Mouse (Mus musculus) stomach, postnatal 0 days (tissue): ENCODE results near the gene Qprt. TPM values are rescaled to one million over a fixed set of nuclear protein-coding genes. Genes with fewer than 3 reads are reported as not detected.
A peak's percentile ranks its signal among the peaks of the same experiment; 100 is the strongest.

Experiments
- ATAC-seq: fragments of 200-750 bp; cut with Nextera tagmentation; 2 replicates; pipeline ENCODE4 v1.8.0; 2017; ENCODE audit not compliant: low FRiP score, low TSS enrichment
- DNase-seq: peaks from one replicate; pipeline ENCODE4 v3.0.0-alpha.2; 2016; ENCODE audit warnings: low spot score
- H3K27ac ChIP-seq: fragments of 300-500 bp; sonication (generic); replicated peaks from 2 replicates; pipeline ENCODE4 v1.5.1; 2014; ENCODE audit warnings: mild to moderate bottlenecking, control low read depth
- H3K27me3 ChIP-seq: fragments of 300-500 bp; sonication (generic); 2 replicates; pipeline ENCODE4 v1.6.1; 2014; ENCODE audit warnings: low read length; ENCODE audit not compliant: control insufficient read depth, insufficient read depth
- H3K36me3 ChIP-seq: fragments of 300-500 bp; sonication (generic); 2 replicates; pipeline ENCODE4 v1.6.1; 2014; ENCODE audit warnings: low read length, mixed read lengths; ENCODE audit not compliant: control insufficient read depth, insufficient read depth
- H3K4me1 ChIP-seq: fragments of 300-500 bp; sonication (generic); replicated peaks from 2 replicates; pipeline ENCODE4 v1.6.1; 2014; ENCODE audit warnings: antibody characterized with exemption; ENCODE audit not compliant: control insufficient read depth, insufficient read depth
- H3K4me2 ChIP-seq: fragments of 300-500 bp; sonication (generic); replicated peaks from 2 replicates; pipeline ENCODE4 v1.6.1; 2014; ENCODE audit warnings: low read depth, mild to moderate bottlenecking, control low read depth, moderate library complexity
- H3K4me3 ChIP-seq: fragments of 300-500 bp; sonication (generic); 2 replicates; pipeline ENCODE4 v1.5.1; 2014; ENCODE audit warnings: low read depth, low read length, control low read depth
- H3K9ac ChIP-seq: fragments of 300-500 bp; sonication (generic); 2 replicates; pipeline ENCODE4 v1.6.1; 2014; ENCODE audit warnings: mild to moderate bottlenecking, low read length, control low read depth, mixed read lengths
- H3K9me3 ChIP-seq: fragments of 300-500 bp; sonication (generic); 2 replicates; pipeline ENCODE4 v1.6.1; 2016; ENCODE audit warnings: low read length; ENCODE audit not compliant: control insufficient read depth
- CTCF ChIP-seq: IDR thresholded peaks from 2 replicates; pipeline ENCODE4 v1.5.1; 2016; ENCODE audit warnings: antibody characterized with exemption, low read depth, mild to moderate bottlenecking, moderate library complexity
- EP300 ChIP-seq: optimal IDR thresholded peaks from 2 replicates; pipeline ENCODE3; 2016; ENCODE audit warnings: antibody characterized with exemption
- WGBS: fragments of 180-500 bp; shearing (Covaris S2); extraction: QIAGEN DNeasy Blood & Tissue Kit; methylation state at CpG from one replicate; pipeline ENCODE4 v1.1.7; 2014; 5-methylcytosine and 5-hydroxymethylcytosine counted together
- polyA plus RNA-seq: library from polyadenylated mRNA; unstranded; fragments of >200 nt; fragmentation: Nextera tagmentation; extraction: Ambion mirVana; gene quantifications from 2 replicates; pipeline ENCODE4 v1.2.1, GENCODE M21; 2015

The Qprt gene
- polyA plus RNA-seq, 1 experiment from 2014 or later = 0.89 TPM

DNA sequence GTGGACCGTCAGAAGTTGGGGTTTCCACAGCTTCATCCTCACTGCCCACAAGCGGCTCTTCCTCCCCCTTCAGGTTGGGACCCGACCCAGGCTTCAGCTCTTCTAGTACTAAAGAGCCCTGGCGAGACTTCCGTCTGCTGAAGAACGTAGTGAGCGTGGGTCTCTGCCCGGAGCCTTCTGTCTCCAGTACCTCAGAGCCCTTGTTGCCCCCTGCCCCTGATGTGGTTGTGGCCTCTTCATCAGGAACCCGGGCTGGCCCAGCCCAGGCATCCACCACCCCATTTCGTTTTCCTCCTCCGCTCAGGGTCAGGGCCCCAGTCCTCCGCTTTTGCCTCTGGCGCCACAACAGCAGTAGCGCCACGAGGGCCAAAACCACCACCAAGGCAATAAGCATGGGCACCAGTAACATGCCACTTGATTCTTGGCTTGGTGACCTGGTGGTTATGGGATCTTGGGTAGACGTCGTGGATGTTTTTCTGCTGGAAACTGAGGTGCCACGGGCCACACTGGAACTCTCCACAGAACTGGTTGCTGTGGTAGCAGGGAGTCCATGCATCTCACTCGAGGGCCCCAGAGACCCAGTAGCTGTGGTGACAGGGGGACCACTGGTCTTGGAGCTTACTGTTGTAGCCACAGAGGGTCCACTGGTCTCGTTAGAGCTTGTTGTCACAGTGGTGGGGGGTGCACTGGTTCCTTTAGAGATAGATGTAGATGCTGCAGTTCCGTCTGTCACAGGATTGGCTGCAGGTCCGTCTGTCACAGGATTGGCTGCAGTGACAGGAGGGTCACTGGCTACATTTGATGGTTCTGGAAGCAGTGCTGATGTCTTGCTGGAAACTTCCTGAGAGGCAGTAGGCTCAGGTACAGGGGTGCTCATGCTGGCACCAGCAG is 14.4 kb upstream of the Qprt start:
- no peak overlapping the region for H3K27ac ChIP-seq
- H3K36me3 ChIP-seq = no peaks in the 10 kb centered on the region
- DNase-seq (no peak), ATAC-seq (no peak)
- WGBS = 81% methylated on average over 22 of the region's 22 CpGs
- no peaks in the 10 kb centered on the region for H3K27me3 ChIP-seq
- no peak overlapping the region for H3K4me2 ChIP-seq
- H3K4me3 ChIP-seq = no peak overlapping the region
- H3K9me3 ChIP-seq = no peaks in the 10 kb centered on the region
- no peak overlapping the region for H3K9ac ChIP-seq
- no peaks in the 10 kb centered on the region for H3K4me1 ChIP-seq
- TF ChIP-seq CTCF (no peak), EP300 (no peak)

DNA sequence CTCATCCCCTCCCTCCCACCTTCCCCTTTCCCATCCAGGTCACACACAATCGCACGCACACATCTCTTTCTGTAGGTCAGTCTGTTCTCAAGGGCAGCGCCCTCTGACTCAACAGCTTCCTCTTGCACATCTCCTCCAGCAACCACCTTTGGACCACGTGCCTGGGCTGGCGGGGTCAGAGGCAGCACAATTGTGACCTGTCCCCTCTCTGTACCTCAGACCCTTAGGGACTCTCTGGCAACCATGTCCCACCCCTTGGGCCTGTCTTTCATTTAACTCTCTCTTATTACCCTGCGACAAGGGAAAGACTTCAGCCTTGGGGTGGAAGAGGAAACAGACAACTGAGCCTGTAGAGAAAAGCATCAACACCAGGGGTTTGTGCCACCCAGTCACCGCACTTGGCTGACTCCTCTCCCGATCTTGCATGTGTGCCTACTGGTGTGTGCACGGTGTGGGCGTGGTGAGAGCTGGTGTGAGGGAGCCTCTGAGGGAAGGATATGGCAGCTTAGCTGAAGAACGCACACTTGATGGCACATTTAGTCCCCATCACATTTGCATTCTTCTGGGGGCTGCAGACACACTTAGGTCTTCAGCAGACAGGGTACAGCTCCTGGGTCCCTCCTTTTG is 12.9 kb upstream of the Qprt start:
- WGBS = 70% methylated on average over 11 of the region's 11 CpGs
- no peak overlapping the region for H3K27ac ChIP-seq

DNA sequence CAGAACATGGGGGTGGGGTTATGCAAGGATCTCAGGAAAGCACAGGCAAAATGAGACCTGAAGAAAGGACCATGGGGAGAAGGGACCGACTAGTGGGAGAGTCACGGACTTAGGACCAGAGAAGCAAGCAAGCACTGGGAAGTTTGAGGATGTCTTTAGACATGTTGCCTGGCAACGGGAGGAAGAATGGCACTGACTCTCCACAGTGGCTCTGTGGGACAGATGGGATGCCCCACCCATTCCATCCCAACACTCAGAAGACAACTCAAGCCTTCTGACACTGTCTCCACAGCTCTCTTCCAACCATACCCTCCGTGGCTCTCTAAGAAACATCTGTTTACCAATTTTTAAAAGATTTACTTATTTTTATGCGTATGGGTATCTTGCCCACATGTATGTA is 11.1 kb upstream of the Qprt start:
- no peaks in the 10 kb centered on the region for H3K36me3 ChIP-seq
- TF ChIP-seq CTCF (no peak), EP300 (no peak)
- no peaks in the 10 kb centered on the region for H3K4me1 ChIP-seq
- no peaks in the 10 kb centered on the region for H3K9me3 ChIP-seq
- H3K27me3 ChIP-seq = no peaks in the 10 kb centered on the region
- WGBS = 66% methylated on average over 5 of the region's 5 CpGs
- H3K4me2 ChIP-seq = no peak overlapping the region
- H3K4me3 ChIP-seq = no peak overlapping the region
- DNase-seq = no peak
- ATAC-seq = no peak
- H3K9ac ChIP-seq = no peak overlapping the region
- no peak overlapping the region for H3K27ac ChIP-seq

More for the DNA sequence above, 12.9 kb upstream of the Qprt start:
- no peaks in the 10 kb centered on the region for H3K9me3 ChIP-seq
- no peak for TF ChIP-seq CTCF
- TF ChIP-seq EP300 = no peak
- H3K4me3 ChIP-seq = no peak overlapping the region
- ATAC-seq = no peak
- no peak for DNase-seq
- H3K9ac ChIP-seq = no peak overlapping the region
- no peaks in the 10 kb centered on the region for H3K4me1 ChIP-seq
- no peaks in the 10 kb centered on the region for H3K36me3 ChIP-seq
- H3K4me2 ChIP-seq = no peak overlapping the region
- no peaks in the 10 kb centered on the region for H3K27me3 ChIP-seq

GRCm38 (mm10) chr7:127129638-127130037 is 7.6 kb upstream of the Qprt start:
- Histone ChIP-seq H3K4me2 (no peak overlapping the region), H3K9ac (no peak overlapping the region), H3K27ac (no peak overlapping the region), H3K4me1 (no peaks in the 10 kb centered on the region), H3K36me3 (no peaks in the 10 kb centered on the region), H3K27me3 (no peaks in the 10 kb centered on the region), H3K4me3 (no peak overlapping the region), H3K9me3 (no peaks in the 10 kb centered on the region)
- WGBS = 5% methylated on average over 4 of the region's 4 CpGs
- peak; percentile 79 for TF ChIP-seq CTCF
- TF ChIP-seq EP300 = no peak
- DNase-seq (peak; percentile 47), ATAC-seq (no peak)

DNA sequence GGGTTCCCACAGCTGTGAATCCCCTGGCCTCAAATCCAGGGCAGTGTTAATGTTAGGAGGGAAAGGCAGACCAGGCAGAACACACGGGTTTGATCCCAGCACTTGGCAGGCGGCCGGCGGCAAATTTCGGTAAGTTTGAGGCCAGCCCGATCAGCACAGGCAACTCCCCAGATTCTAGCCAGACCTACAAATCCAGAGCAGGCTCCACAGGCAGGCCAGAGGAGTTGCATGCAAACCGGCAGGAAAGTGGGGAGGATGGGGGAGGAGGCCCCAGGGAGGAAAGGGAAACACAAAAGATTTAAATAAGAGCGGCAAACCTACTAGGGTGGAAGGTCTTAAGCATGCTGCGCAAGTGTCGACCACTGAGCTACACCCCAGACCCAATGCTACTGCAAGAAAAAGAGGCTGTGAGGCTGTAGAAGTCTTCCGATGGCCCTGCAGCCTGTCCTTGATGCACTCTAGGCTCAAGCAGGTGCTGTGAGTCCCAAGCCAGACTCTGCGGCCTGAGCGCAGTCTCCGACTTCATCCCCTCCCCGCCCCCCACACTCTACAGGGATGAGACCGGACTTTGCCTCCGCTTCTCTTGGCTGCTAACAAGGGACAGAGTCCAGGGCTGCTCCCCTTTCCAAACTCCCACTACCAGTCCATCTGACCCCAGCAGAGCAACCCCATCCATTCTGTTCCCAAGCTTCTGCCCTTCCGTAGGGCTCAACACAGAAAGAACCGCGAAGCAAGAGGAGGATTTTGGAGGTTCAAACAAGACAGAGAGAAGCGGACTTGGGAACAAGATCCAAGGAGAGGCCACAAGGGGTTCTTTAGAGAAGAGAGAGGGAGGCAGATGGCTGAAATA is 740 bp downstream of the Qprt start:
- Histone ChIP-seq H3K4me1 (no peaks in the 10 kb centered on the region), H3K4me3 (no peak overlapping the region), H3K9me3 (no peaks in the 10 kb centered on the region), H3K27me3 (no peaks in the 10 kb centered on the region), H3K36me3 (no peaks in the 10 kb centered on the region), H3K4me2 (no peak overlapping the region), H3K27ac (no peak overlapping the region), H3K9ac (no peak overlapping the region)
- DNase-seq (no peak), ATAC-seq (no peak)
- no peak for TF ChIP-seq EP300
- no peak for TF ChIP-seq CTCF
- WGBS = 23% methylated on average over 21 of the region's 21 CpGs
